8 mouse cellular contexts compared by ENCODE assay signal in the genomic region with DNA sequence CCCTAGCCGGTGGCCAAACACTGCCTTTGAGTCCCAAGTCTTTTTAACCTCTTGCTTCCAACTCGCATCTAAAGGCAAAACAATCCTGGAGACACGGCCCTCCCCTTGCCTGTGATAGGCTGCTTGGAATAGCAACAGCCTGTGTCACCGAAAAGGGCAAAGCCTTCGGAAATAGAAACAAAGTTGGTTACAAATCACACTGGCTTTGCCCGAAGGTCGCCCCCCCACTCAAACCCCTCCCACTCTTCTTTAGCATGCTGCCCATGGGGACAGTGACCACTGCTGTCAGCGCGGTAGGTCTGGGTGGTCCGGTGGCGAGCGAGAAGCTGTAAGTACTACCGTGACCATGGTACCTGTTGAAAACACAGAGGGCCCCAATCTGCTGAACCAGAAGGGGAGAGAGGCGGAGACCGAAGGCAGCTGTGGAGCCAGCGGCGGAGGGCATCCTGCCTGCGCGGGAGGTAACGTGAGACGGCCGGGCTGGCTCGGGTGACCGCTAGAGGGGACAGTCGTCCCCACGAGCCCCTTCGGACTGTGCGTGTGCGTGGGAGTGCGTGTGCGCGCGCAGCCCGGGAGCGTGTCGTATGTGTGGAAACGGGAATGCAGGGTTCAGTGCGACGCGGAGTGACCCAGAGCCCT. TPM values are rescaled to one million over a fixed set of nuclear protein-coding genes. Genes with fewer than 3 reads are reported as not detected.
DNase-seq lines count a peak whose midpoint lies in the region; ATAC-seq lines count a peak whose summit lies in the region.

A gene (plus strand): TSS at position 159 of the 639 bp plus-strand sequence.

- under 1% methylated on average over 40 of the region's 40 CpGs for WGBS in forebrain, embryonic 12.5 days
- WGBS in heart, embryonic 14.5 days: 2% methylated on average over 40 of the region's 40 CpGs
- 4% methylated on average over 40 of the region's 40 CpGs for WGBS in kidney, embryonic 16.5 days
- 2% methylated on average over 40 of the region's 40 CpGs for WGBS in limb, embryonic 15.5 days
- WGBS in midbrain, embryonic 15.5 days: 1% methylated on average over 40 of the region's 40 CpGs
- 7% methylated on average over 40 of the region's 40 CpGs for whole genome bisulfite sequencing in stomach, embryonic 15.5 days

- ATAC-seq in forebrain, embryonic 12.5 days (ENCODE audit: low FRiP score): peak; percentile 83
- ATAC-seq in heart, embryonic 14.5 days (ENCODE audit: insufficient number of reproducible peaks, insufficient read depth, low FRiP score, low read depth): peak; percentile 83
- ATAC-seq in kidney, embryonic 16.5 days (ENCODE audit: low FRiP score, low TSS enrichment): peak; percentile 90
- ATAC-seq in limb, embryonic 15.5 days (ENCODE audit: insufficient number of reproducible peaks, low FRiP score, low TSS enrichment, low read depth): peak; percentile 66
- peak; percentile 91 for ATAC-seq in midbrain, embryonic 15.5 days (replicated peaks)
- ATAC-seq in stomach, embryonic 15.5 days (ENCODE audit: insufficient read depth, low FRiP score, low read depth): peak; percentile 76

- no peaks in the 10 kb centered on the region for H3K36me3 ChIP-seq in forebrain, embryonic 12.5 days (replicated peaks)
- no peaks in the 10 kb centered on the region for H3K36me3 ChIP-seq in heart, embryonic 14.5 days (ENCODE audit: control insufficient read depth, insufficient read depth, low read length)
- no peaks in the 10 kb centered on the region for H3K36me3 ChIP-seq in kidney, embryonic 16.5 days (ENCODE audit: insufficient read depth, low read length)
- no peaks in the 10 kb centered on the region for H3K36me3 ChIP-seq in limb, embryonic 15.5 days
- no peaks in the 10 kb centered on the region for H3K36me3 ChIP-seq in midbrain, embryonic 15.5 days (replicated peaks)
- no peaks in the 10 kb centered on the region for H3K36me3 ChIP-seq in stomach, embryonic 15.5 days

- H3K27me3 ChIP-seq in forebrain, embryonic 12.5 days: peaks cover 10% of the 10 kb centered on the region; the same call in 1 of the 2 replicates
- no peaks in the 10 kb centered on the region for H3K27me3 ChIP-seq in heart, embryonic 14.5 days (ENCODE audit: control insufficient read depth, insufficient read depth, low read length)
- no peaks in the 10 kb centered on the region for H3K27me3 ChIP-seq in kidney, embryonic 16.5 days (ENCODE audit: insufficient read depth, low read length)
- no peaks in the 10 kb centered on the region for H3K27me3 ChIP-seq in limb, embryonic 15.5 days
- no peaks in the 10 kb centered on the region for H3K27me3 ChIP-seq in midbrain, embryonic 15.5 days (replicated peaks)
- no peaks in the 10 kb centered on the region for H3K27me3 ChIP-seq in stomach, embryonic 15.5 days (replicated peaks)

- DNase-seq in urinary bladder, adult 18-20 months (ENCODE audit: low spot score in 2 of 2): peak; percentile 50 to 74
- no peak for DNase-seq in urinary bladder, postnatal 10 days (ENCODE audit: low spot score)

- peak within 1 kb of the TSS; percentile 52 for H3K9ac ChIP-seq in forebrain, embryonic 12.5 days
- peak within 1 kb of the TSS; percentile 60 for H3K9ac ChIP-seq in heart, embryonic 14.5 days (ENCODE audit: low read length)
- peak within 1 kb of the TSS; percentile 62 for H3K9ac ChIP-seq in kidney, embryonic 16.5 days (replicated peaks; ENCODE audit: low read length)
- H3K9ac ChIP-seq in limb, embryonic 15.5 days: peak within 1 kb of the TSS; percentile 31; the same call in 1 of the 2 replicates
- peak within 1 kb of the TSS; percentile 49 for H3K9ac ChIP-seq in midbrain, embryonic 15.5 days
- peak within 1 kb of the TSS; percentile 25; the same call in 1 of the 2 replicates for H3K9ac ChIP-seq in stomach, embryonic 15.5 days

- H3K27ac ChIP-seq in forebrain, embryonic 12.5 days: 0 out of 2 replicates have a peak within 1 kb of the TSS, but pooled peaks have one; percentile 21
- H3K27ac ChIP-seq in heart, embryonic 14.5 days (replicated peaks in 1 of 2; ENCODE audit: control insufficient read depth in 1 of 2, insufficient read depth in 1 of 2, low read depth in 2 of 2, low read length in 2 of 2): peak within 1 kb of the TSS; percentile 59 to 69
- H3K27ac ChIP-seq in kidney, embryonic 16.5 days (ENCODE audit: low read length): peak within 1 kb of the TSS; percentile 80
- peak within 1 kb of the TSS; percentile 86 for H3K27ac ChIP-seq in limb, embryonic 15.5 days
- H3K27ac ChIP-seq in midbrain, embryonic 15.5 days: peak within 1 kb of the TSS; percentile 53
- peak within 1 kb of the TSS; percentile 59; the same call in 1 of the 2 replicates for H3K27ac ChIP-seq in stomach, embryonic 15.5 days

- H3K9me3 ChIP-seq in forebrain, embryonic 12.5 days: no peaks in the 10 kb centered on the region
- peaks cover 9% of the 10 kb centered on the region; the same call in 1 of the 2 replicates for H3K9me3 ChIP-seq in heart, embryonic 14.5 days (ENCODE audit: control insufficient read depth, low read length)
- H3K9me3 ChIP-seq in kidney, embryonic 16.5 days (ENCODE audit: low read length): peaks cover 9% of the 10 kb centered on the region
- no peaks in the 10 kb centered on the region for H3K9me3 ChIP-seq in limb, embryonic 15.5 days
- H3K9me3 ChIP-seq in midbrain, embryonic 15.5 days: no peaks in the 10 kb centered on the region
- H3K9me3 ChIP-seq in stomach, embryonic 15.5 days: no peaks in the 10 kb centered on the region

- peak within 1 kb of the TSS; percentile 87 for H3K4me2 ChIP-seq in forebrain, embryonic 12.5 days
- H3K4me2 ChIP-seq in heart, embryonic 14.5 days (ENCODE audit: low read length): peak within 1 kb of the TSS; percentile 65
- H3K4me2 ChIP-seq in kidney, embryonic 16.5 days (replicated peaks; ENCODE audit: low read depth, low read length): peak within 1 kb of the TSS; percentile 62
- H3K4me2 ChIP-seq in limb, embryonic 15.5 days: peak within 1 kb of the TSS; percentile 69
- peak within 1 kb of the TSS; percentile 88 for H3K4me2 ChIP-seq in midbrain, embryonic 15.5 days
- peak within 1 kb of the TSS; percentile 74 for H3K4me2 ChIP-seq in stomach, embryonic 15.5 days

- peak within 1 kb of the TSS; percentile 51 for H3K4me3 ChIP-seq in forebrain, embryonic 12.5 days (replicated peaks)
- H3K4me3 ChIP-seq in heart, embryonic 14.5 days (ENCODE audit: control insufficient read depth in 1 of 2, insufficient read depth in 1 of 2, low read depth in 1 of 2, low read length in 2 of 2): peak within 1 kb of the TSS; percentile 50 to 67
- peak within 1 kb of the TSS; percentile 54 for H3K4me3 ChIP-seq in kidney, embryonic 16.5 days (ENCODE audit: low read length)
- peak within 1 kb of the TSS; percentile 53 for H3K4me3 ChIP-seq in limb, embryonic 15.5 days
- H3K4me3 ChIP-seq in midbrain, embryonic 15.5 days: peak within 1 kb of the TSS; percentile 52
- H3K4me3 ChIP-seq in stomach, embryonic 15.5 days (replicated peaks): peak within 1 kb of the TSS; percentile 56

- H3K4me1 ChIP-seq in forebrain, embryonic 12.5 days: peaks cover 9% of the 10 kb centered on the region; the same call in 1 of the 2 replicates
- no peaks in the 10 kb centered on the region for H3K4me1 ChIP-seq in heart, embryonic 14.5 days (ENCODE audit: control insufficient read depth in 2 of 2, insufficient read depth in 2 of 2, low read length in 2 of 2)
- no peaks in the 10 kb centered on the region; the same call in 1 of the 2 replicates for H3K4me1 ChIP-seq in kidney, embryonic 16.5 days (ENCODE audit: insufficient read depth, low read length)
- no peaks in the 10 kb centered on the region for H3K4me1 ChIP-seq in limb, embryonic 15.5 days
- H3K4me1 ChIP-seq in midbrain, embryonic 15.5 days: peaks cover 9% of the 10 kb centered on the region; the same call in 1 of the 2 replicates
- no peaks in the 10 kb centered on the region for H3K4me1 ChIP-seq in stomach, embryonic 15.5 days

RNA-seq across cellular contexts. Expression of the gene that starts here (rescaled TPM):
- 1.8 and 2.1 TPM in 2 replicates for polyA plus RNA-seq in forebrain, embryonic 12.5 days (2016; fragmentation: Nextera tagmentation; extraction: Ambion mirVana)
- polyA plus RNA-seq in heart, embryonic 14.5 days (2014; fragmentation: Nextera tagmentation; extraction: Ambion mirVana): 1.8 and 2.5 TPM in 2 replicates
- 2.3 and 2.6 TPM in 2 replicates for polyA plus RNA-seq in kidney, embryonic 16.5 days (2015; fragmentation: Nextera tagmentation; extraction: Ambion mirVana)
- 2.9 and 3.0 TPM in 2 replicates for polyA plus RNA-seq in limb, embryonic 15.5 days (2015; fragmentation: Nextera tagmentation; extraction: Ambion mirVana)
- 6.0 and 6.2 TPM in 2 replicates for polyA plus RNA-seq in midbrain, embryonic 15.5 days (2015; fragmentation: Nextera tagmentation; extraction: Ambion mirVana)
- polyA plus RNA-seq in stomach, embryonic 15.5 days (2015; fragmentation: Nextera tagmentation; extraction: Ambion mirVana): 1.2 TPM in 2 replicates

Comparison
In these comparisons a context has a peak if more than half of its experiments do, and no peak if none do; other contexts are left out.
1. H3K27ac ChIP-seq: peak in every context shown above with its lines; median percentile 86 in limb, embryonic 15.5 days; 80 in kidney, embryonic 16.5 days; 64 in heart, embryonic 14.5 days; 59 in stomach, embryonic 15.5 days; 53 in midbrain, embryonic 15.5 days; 21 in forebrain, embryonic 12.5 days.